Mouse (Mus musculus): Measurements from ENCODE around the gene Zp3. TPM values are rescaled to one million over a fixed set of nuclear protein-coding genes. Genes with fewer than 3 reads are reported as not detected.
A peak's percentile ranks its signal among the peaks of the same experiment; 100 is the strongest.

Zp3 gene
- polyA plus RNA-seq, 1 experiment from 2014 or later, result not detected

- Histone ChIP-seq H3K27me3 (replicated peaks; ENCODE audit: control insufficient read depth, insufficient read depth, low read length) (0 out of 2 replicates have a peak, but pooled peaks cover 4% of the 10 kb centered on the region), H3K4me1 (replicated peaks; ENCODE audit: control insufficient read depth, insufficient read depth, low read length) (peaks cover 8% of the 10 kb centered on the region), H3K9ac (ENCODE audit: low read depth, low read length) (no peak overlapping the region), H3K4me3 (ENCODE audit: low read depth, low read length) (no peak overlapping the region), H3K9me3 (ENCODE audit: control insufficient read depth, low read length) (no peaks in the 10 kb centered on the region), H3K36me3 (ENCODE audit: control insufficient read depth, insufficient read depth, low read length) (no peaks in the 10 kb centered on the region), H3K4me2 (no peak overlapping the region), H3K27ac (ENCODE audit: low read depth, low read length) (no peak overlapping the region)
- 59% methylated on average over 9 of the region's 9 CpGs for WGBS
- ATAC-seq (replicated peaks; ENCODE audit: low FRiP score) (no peak), DNase-seq (ENCODE audit: low spot score) (no peak)
These were observed 13.0 kb upstream of the Zp3 start for GRCm38 (mm10) chr5:135966866-135967265.

GRCm38 (mm10) chr5:135968781-135969180 is 11.1 kb upstream of the Zp3 start:
- no peaks in the 10 kb centered on the region for H3K9me3 ChIP-seq (ENCODE audit: control insufficient read depth, low read length)
- ATAC-seq (replicated peaks; ENCODE audit: low FRiP score) (no peak), DNase-seq (ENCODE audit: low spot score) (no peak)
- H3K27ac ChIP-seq (ENCODE audit: low read depth, low read length), result no peak overlapping the region
- H3K36me3 ChIP-seq (ENCODE audit: control insufficient read depth, insufficient read depth, low read length), result no peaks in the 10 kb centered on the region
- WGBS, result 39% methylated on average over 1 of the region's 1 CpGs
- H3K27me3 ChIP-seq (replicated peaks; ENCODE audit: control insufficient read depth, insufficient read depth, low read length), result 0 out of 2 replicates have a peak, but pooled peaks cover 4% of the 10 kb centered on the region
- peaks cover 4% of the 10 kb centered on the region; the same call in 1 of the 2 replicates for H3K4me1 ChIP-seq (replicated peaks; ENCODE audit: control insufficient read depth, insufficient read depth, low read length)
- H3K4me3 ChIP-seq (ENCODE audit: low read depth, low read length), result no peak overlapping the region
- H3K9ac ChIP-seq (ENCODE audit: low read depth, low read length), result no peak overlapping the region
- H3K4me2 ChIP-seq, result no peak overlapping the region

GRCm38 (mm10) chr5:135970247-135970646 is 9.7 kb upstream of the Zp3 start:
- Histone ChIP-seq H3K9ac (ENCODE audit: low read depth, low read length) (no peak overlapping the region), H3K4me2 (no peak overlapping the region), H3K9me3 (ENCODE audit: control insufficient read depth, low read length) (no peaks in the 10 kb centered on the region), H3K4me1 (replicated peaks; ENCODE audit: control insufficient read depth, insufficient read depth, low read length) (peaks cover 4% of the 10 kb centered on the region; the same call in 1 of the 2 replicates), H3K27ac (ENCODE audit: low read depth, low read length) (no peak overlapping the region), H3K27me3 (replicated peaks; ENCODE audit: control insufficient read depth, insufficient read depth, low read length) (0 out of 2 replicates have a peak, but pooled peaks cover 4% of the 10 kb centered on the region), H3K4me3 (ENCODE audit: low read depth, low read length) (no peak overlapping the region), H3K36me3 (ENCODE audit: control insufficient read depth, insufficient read depth, low read length) (no peaks in the 10 kb centered on the region)
- no peak for ATAC-seq (replicated peaks; ENCODE audit: low FRiP score)
- WGBS, result 76% methylated on average over 6 of the region's 6 CpGs
- DNase-seq (ENCODE audit: low spot score), result no peak

GRCm38 (mm10) chr5:135971876-135972275 is 8.0 kb upstream of the Zp3 start:
- Histone ChIP-seq H3K4me3 (ENCODE audit: low read depth, low read length) (no peak overlapping the region), H3K36me3 (ENCODE audit: control insufficient read depth, insufficient read depth, low read length) (no peaks in the 10 kb centered on the region)

GRCm38 (mm10) chr5:135974365-135974764 is 5.5 kb upstream of the Zp3 start, which contains the start of gene Ssc4d:
Gene Ssc4d, minus strand, starts transcription at chr5:135974531.
- WGBS, result 17% methylated on average over 9 of the region's 9 CpGs

More at GRCm38 (mm10) chr5:135971876-135972275, 8.0 kb upstream of the Zp3 start:
- H3K27ac ChIP-seq (ENCODE audit: low read depth, low read length), result no peak overlapping the region
- H3K4me1 ChIP-seq (replicated peaks; ENCODE audit: control insufficient read depth, insufficient read depth, low read length), result no peaks in the 10 kb centered on the region
- H3K9me3 ChIP-seq (ENCODE audit: control insufficient read depth, low read length), result no peaks in the 10 kb centered on the region
- DNase-seq (ENCODE audit: low spot score) (no peak), ATAC-seq (replicated peaks; ENCODE audit: low FRiP score) (no peak)
- no peak overlapping the region for H3K9ac ChIP-seq (ENCODE audit: low read depth, low read length)
- H3K4me2 ChIP-seq, result no peak overlapping the region
- no peaks in the 10 kb centered on the region for H3K27me3 ChIP-seq (replicated peaks; ENCODE audit: control insufficient read depth, insufficient read depth, low read length)
- 82% methylated on average over 7 of the region's 7 CpGs for WGBS

GRCm38 (mm10) chr5:135975893-135976668 is 3.8 kb upstream of the Zp3 start:
- Histone ChIP-seq H3K4me2 (no peak overlapping the region), H3K4me1 (replicated peaks; ENCODE audit: control insufficient read depth, insufficient read depth, low read length) (no peaks in the 10 kb centered on the region), H3K27me3 (replicated peaks; ENCODE audit: control insufficient read depth, insufficient read depth, low read length) (no peaks in the 10 kb centered on the region), H3K4me3 (ENCODE audit: low read depth, low read length) (no peak overlapping the region), H3K9ac (ENCODE audit: low read depth, low read length) (no peak overlapping the region), H3K9me3 (ENCODE audit: control insufficient read depth, low read length) (no peaks in the 10 kb centered on the region), H3K36me3 (ENCODE audit: control insufficient read depth, insufficient read depth, low read length) (no peaks in the 10 kb centered on the region), H3K27ac (ENCODE audit: low read depth, low read length) (no peak overlapping the region)
- no peak for ATAC-seq (replicated peaks; ENCODE audit: low FRiP score)
- DNase-seq (ENCODE audit: low spot score), result no peak
- 87% methylated on average over 8 of the region's 8 CpGs for WGBS

More at GRCm38 (mm10) chr5:135974365-135974764, 5.5 kb upstream of the Zp3 start, which contains the start of gene Ssc4d:
- DNase-seq (ENCODE audit: low spot score) (no peak), ATAC-seq (replicated peaks; ENCODE audit: low FRiP score) (0 out of 2 replicates have a peak, but pooled peaks have one; percentile 18)
- H3K4me3 ChIP-seq (ENCODE audit: low read depth, low read length), result no peak within 1 kb of the TSS
- no peaks in the 10 kb centered on the region for H3K27me3 ChIP-seq (replicated peaks; ENCODE audit: control insufficient read depth, insufficient read depth, low read length)
- no peak within 1 kb of the TSS for H3K4me2 ChIP-seq
- H3K4me1 ChIP-seq (replicated peaks; ENCODE audit: control insufficient read depth, insufficient read depth, low read length), result no peaks in the 10 kb centered on the region
- no peaks in the 10 kb centered on the region for H3K9me3 ChIP-seq (ENCODE audit: control insufficient read depth, low read length)
- no peaks in the 10 kb centered on the region for H3K36me3 ChIP-seq (ENCODE audit: control insufficient read depth, insufficient read depth, low read length)
- H3K9ac ChIP-seq (ENCODE audit: low read depth, low read length), result no peak within 1 kb of the TSS
- no peak within 1 kb of the TSS for H3K27ac ChIP-seq (ENCODE audit: low read depth, low read length)

- Histone ChIP-seq H3K9me3 (ENCODE audit: control insufficient read depth, low read length) (no peaks in the 10 kb centered on the region), H3K4me2 (no peak overlapping the region), H3K4me3 (ENCODE audit: low read depth, low read length) (no peak overlapping the region), H3K4me1 (replicated peaks; ENCODE audit: control insufficient read depth, insufficient read depth, low read length) (no peaks in the 10 kb centered on the region), H3K9ac (ENCODE audit: low read depth, low read length) (no peak overlapping the region), H3K27me3 (replicated peaks; ENCODE audit: control insufficient read depth, insufficient read depth, low read length) (no peaks in the 10 kb centered on the region), H3K27ac (ENCODE audit: low read depth, low read length) (no peak overlapping the region), H3K36me3 (ENCODE audit: control insufficient read depth, insufficient read depth, low read length) (no peaks in the 10 kb centered on the region)
- DNase-seq (ENCODE audit: low spot score) (no peak), ATAC-seq (replicated peaks; ENCODE audit: low FRiP score) (no peak)
- 87% methylated on average over 5 of the region's 5 CpGs for WGBS
These were observed 518 bp upstream of the Zp3 start for GRCm38 (mm10) chr5:135979381-135979780.

- Histone ChIP-seq H3K27ac (ENCODE audit: low read depth, low read length) (no peak overlapping the region), H3K4me2 (no peak overlapping the region), H3K4me1 (replicated peaks; ENCODE audit: control insufficient read depth, insufficient read depth, low read length) (no peaks in the 10 kb centered on the region), H3K9me3 (ENCODE audit: control insufficient read depth, low read length) (no peaks in the 10 kb centered on the region), H3K4me3 (ENCODE audit: low read depth, low read length) (no peak overlapping the region), H3K27me3 (replicated peaks; ENCODE audit: control insufficient read depth, insufficient read depth, low read length) (no peaks in the 10 kb centered on the region), H3K36me3 (ENCODE audit: control insufficient read depth, insufficient read depth, low read length) (no peaks in the 10 kb centered on the region), H3K9ac (ENCODE audit: low read depth, low read length) (no peak overlapping the region)
- ATAC-seq (replicated peaks; ENCODE audit: low FRiP score) (no peak), DNase-seq (ENCODE audit: low spot score) (no peak)
- 38% methylated on average over 6 of the region's 6 CpGs for WGBS
These were observed 2.5 kb downstream of the Zp3 start for GRCm38 (mm10) chr5:135982398-135982797.

GRCm38 (mm10) chr5:135984546-135985044 is 4.7 kb downstream of the Zp3 start:
- WGBS, result 70% methylated on average over 6 of the region's 6 CpGs
- Histone ChIP-seq H3K4me3 (ENCODE audit: low read depth, low read length) (no peak overlapping the region), H3K9me3 (ENCODE audit: control insufficient read depth, low read length) (no peaks in the 10 kb centered on the region), H3K36me3 (ENCODE audit: control insufficient read depth, insufficient read depth, low read length) (no peaks in the 10 kb centered on the region), H3K4me1 (replicated peaks; ENCODE audit: control insufficient read depth, insufficient read depth, low read length) (no peaks in the 10 kb centered on the region), H3K9ac (ENCODE audit: low read depth, low read length) (no peak overlapping the region), H3K27ac (ENCODE audit: low read depth, low read length) (no peak overlapping the region), H3K4me2 (no peak overlapping the region), H3K27me3 (replicated peaks; ENCODE audit: control insufficient read depth, insufficient read depth, low read length) (no peaks in the 10 kb centered on the region)
- no peak for DNase-seq (ENCODE audit: low spot score)
- no peak for ATAC-seq (replicated peaks; ENCODE audit: low FRiP score)
